Mouse (Mus musculus) olfactory bulb, adult 2 months (tissue): Measurements from ENCODE around the gene Morn1.

ENCODE experiments used
- CTCF ChIP-seq: fragments of 200-500 bp; IDR thresholded peaks from 2 replicates; pipeline ENCODE4 v1.5.1; 2012; ENCODE audit warnings: low read depth, mild to moderate bottlenecking, low read length, moderate library complexity; ENCODE audit not compliant: insufficient read depth
- POLR2A ChIP-seq: fragments of 200-500 bp; IDR thresholded peaks from 2 replicates; pipeline ENCODE4 v1.6.1; 2012; ENCODE audit warnings: mild to moderate bottlenecking, low read depth, low read length, moderate library complexity; ENCODE audit not compliant: insufficient read depth

DNA sequence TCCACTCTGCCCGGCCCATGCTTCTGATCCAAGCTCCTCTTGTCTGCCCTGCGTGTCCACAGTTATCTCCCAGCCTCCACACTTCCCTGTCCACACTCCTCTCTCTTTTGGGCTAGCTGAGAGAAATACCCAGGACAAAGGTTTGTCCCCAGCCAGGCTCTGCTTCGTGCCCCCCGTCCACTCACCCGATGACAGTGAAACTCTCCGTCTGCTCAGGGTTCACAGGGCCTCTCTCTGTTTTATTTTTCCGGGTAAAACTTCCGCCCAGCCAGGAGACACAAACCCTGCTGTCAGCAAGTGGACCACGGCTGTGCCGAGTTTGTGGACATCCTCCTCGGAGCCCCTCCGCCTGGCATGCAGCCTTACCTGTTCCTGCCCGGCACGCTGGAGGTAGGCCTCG lies 42.0 kb downstream of the Morn1 start:
- TF ChIP-seq CTCF = no peak
- no peak for TF ChIP-seq POLR2A
